Mouse (Mus musculus): ENCODE data around the gene Klhl25.
"Not testable (repeated sequence)": the region's sequence is repeated elsewhere in the genome, so short reads cannot be mapped to it uniquely, and the experiment has no call there.

Gene Klhl25

GRCm38 (mm10) chr7:75845936-75846335 is 2.2 kb upstream of the Klhl25 start:
- DNase-seq (ENCODE audit: low spot score in 2 of 2), result no peak

- DNase-seq (ENCODE audit: low spot score in 2 of 2), result no peak
These were observed 1.2 kb upstream of the Klhl25 start for GRCm38 (mm10) chr7:75846942-75847341.

- no peak for DNase-seq (ENCODE audit: low spot score in 2 of 2)
These were observed 621 bp upstream of the Klhl25 start for GRCm38 (mm10) chr7:75847489-75847888.

GRCm38 (mm10) chr7:75848776-75849670 is 913 bp downstream of the Klhl25 start:
- no peak for DNase-seq (ENCODE audit: low spot score in 2 of 2)

GRCm38 (mm10) chr7:75850396-75850795 is 2.3 kb downstream of the Klhl25 start:
- not testable (repeated sequence) for DNase-seq (ENCODE audit: low spot score in 2 of 2)

- no peak for DNase-seq (ENCODE audit: low spot score in 2 of 2)
These were observed 3.2 kb downstream of the Klhl25 start for GRCm38 (mm10) chr7:75851290-75851689.

- DNase-seq (ENCODE audit: low spot score in 2 of 2), result peak; percentile 41 to 65
These were observed 4.3 kb downstream of the Klhl25 start for GRCm38 (mm10) chr7:75852363-75852762.

GRCm38 (mm10) chr7:75853171-75853830 is 5.2 kb downstream of the Klhl25 start:
- no peak for DNase-seq (ENCODE audit: low spot score in 2 of 2)

- peak in 1 of 2 experiments; percentile 17 for DNase-seq (ENCODE audit: low spot score in 2 of 2)
These were observed 6.3 kb downstream of the Klhl25 start for GRCm38 (mm10) chr7:75854231-75854925.

GRCm38 (mm10) chr7:75855028-75855427 is 6.9 kb downstream of the Klhl25 start:
- no peak for DNase-seq (ENCODE audit: low spot score in 2 of 2)

GRCm38 (mm10) chr7:75856259-75856658 is 8.1 kb downstream of the Klhl25 start:
- DNase-seq (ENCODE audit: low spot score in 2 of 2), result no peak

- DNase-seq (ENCODE audit: low spot score in 2 of 2), result no peak
These were observed 11.7 kb downstream of the Klhl25 start for GRCm38 (mm10) chr7:75859771-75860196.

- DNase-seq (ENCODE audit: low spot score in 2 of 2), result not testable (repeated sequence)
These were observed 13.7 kb downstream of the Klhl25 start for GRCm38 (mm10) chr7:75861638-75862426.

GRCm38 (mm10) chr7:75862427-75862781 is 14.3 kb downstream of the Klhl25 start:
- DNase-seq (ENCODE audit: low spot score in 2 of 2), result not testable (repeated sequence)

GRCm38 (mm10) chr7:75863248-75863911 is 15.3 kb downstream of the Klhl25 start:
- not testable (repeated sequence) for DNase-seq (ENCODE audit: low spot score in 2 of 2)

- no peak for DNase-seq (ENCODE audit: low spot score in 2 of 2)
These were observed 16.9 kb downstream of the Klhl25 start for GRCm38 (mm10) chr7:75865026-75865425.

GRCm38 (mm10) chr7:75866557-75866956 is 18.4 kb downstream of the Klhl25 start:
- no peak for DNase-seq (ENCODE audit: low spot score in 2 of 2)

- DNase-seq (ENCODE audit: low spot score in 2 of 2), result no peak
These were observed 20.6 kb downstream of the Klhl25 start for GRCm38 (mm10) chr7:75868687-75869086.

- no peak for DNase-seq (ENCODE audit: low spot score in 2 of 2)
These were observed 22.4 kb downstream of the Klhl25 start for GRCm38 (mm10) chr7:75870551-75870950.

- no peak for DNase-seq (ENCODE audit: low spot score in 2 of 2)
These were observed 24.1 kb downstream of the Klhl25 start for GRCm38 (mm10) chr7:75872255-75872654.

- DNase-seq (ENCODE audit: low spot score in 2 of 2), result no peak
These were observed 24.6 kb downstream of the Klhl25 start for GRCm38 (mm10) chr7:75872697-75873096.
